Mouse (Mus musculus): Measurements from ENCODE around the gene Tmem258. TPM values are rescaled to one million over a fixed set of nuclear protein-coding genes. Genes with fewer than 3 reads are reported as not detected.

Gene Tmem258
- total RNA-seq, 2 experiments from 2014 or later: 82.2 to 117 TPM

Other genes with a start within 250 kb of the Tmem258 start
- 2,541 and 2,855 TPM in 2 replicates for gene Fth1, start 223.4 kb upstream of the Tmem258 start, total RNA-seq (2015; ENCODE audit: low replicate concordance)
- 1,910 and 2,502 TPM in 2 replicates for gene Fth1, start 223.4 kb upstream of the Tmem258 start, total RNA-seq (2017; ENCODE audit: low replicate concordance)
- not detected in 2 replicates for gene Best1, start 202.4 kb upstream of the Tmem258 start, total RNA-seq (2015; ENCODE audit: low replicate concordance)
- gene Best1, start 202.4 kb upstream of the Tmem258 start, total RNA-seq (2017; ENCODE audit: low replicate concordance): not detected in 2 replicates
- gene Rab3il1, start 202.3 kb upstream of the Tmem258 start, total RNA-seq (2015; ENCODE audit: low replicate concordance): 252 and 262 TPM in 2 replicates
- 345 and 413 TPM in 2 replicates for gene Rab3il1, start 202.3 kb upstream of the Tmem258 start, total RNA-seq (2017; ENCODE audit: low replicate concordance)
- gene Fads3, start 162.4 kb upstream of the Tmem258 start, total RNA-seq (2015; ENCODE audit: low replicate concordance): 15.5 and 16.3 TPM in 2 replicates
- 9.4 and 12.6 TPM in 2 replicates for gene Fads3, start 162.4 kb upstream of the Tmem258 start, total RNA-seq (2017; ENCODE audit: low replicate concordance)
- 3.6 and 5.4 TPM in 2 replicates for gene Fads2, start 102.3 kb upstream of the Tmem258 start, total RNA-seq (2015; ENCODE audit: low replicate concordance)
- 2.2 and 5.1 TPM in 2 replicates for gene Fads2, start 102.3 kb upstream of the Tmem258 start, total RNA-seq (2017; ENCODE audit: low replicate concordance)
- 68.1 and 70.8 TPM in 2 replicates for gene Fads1, start 21.1 kb upstream of the Tmem258 start, total RNA-seq (2015; ENCODE audit: low replicate concordance)
- gene Fads1, start 21.1 kb upstream of the Tmem258 start, total RNA-seq (2017; ENCODE audit: low replicate concordance): 47.4 and 51.1 TPM in 2 replicates
- gene Fen1, start 155 bp downstream of the Tmem258 start, total RNA-seq (2015; ENCODE audit: low replicate concordance): 84.0 and 108 TPM in 2 replicates
- gene Fen1, start 155 bp downstream of the Tmem258 start, total RNA-seq (2017; ENCODE audit: low replicate concordance): 100 and 189 TPM in 2 replicates
- not detected in 2 replicates for gene Myrf, start 36.7 kb downstream of the Tmem258 start, total RNA-seq (2015; ENCODE audit: low replicate concordance)
- not detected in 2 replicates for gene Myrf, start 36.7 kb downstream of the Tmem258 start, total RNA-seq (2017; ENCODE audit: low replicate concordance)
- gene Dagla, start 100.9 kb downstream of the Tmem258 start, total RNA-seq (2015; ENCODE audit: low replicate concordance): not detected in 2 replicates
- gene Dagla, start 100.9 kb downstream of the Tmem258 start, total RNA-seq (2017; ENCODE audit: low replicate concordance): not detected in 2 replicates
- gene Syt7, start 185.1 kb downstream of the Tmem258 start, total RNA-seq (2015; ENCODE audit: low replicate concordance): not detected in 2 replicates
- not detected in 2 replicates for gene Syt7, start 185.1 kb downstream of the Tmem258 start, total RNA-seq (2017; ENCODE audit: low replicate concordance)

All from erythroid progenitor cell, adult 5-6 weeks (primary cell).